Mouse (Mus musculus): Measurements from ENCODE around the gene Tspan1. TPM values are rescaled to one million over a fixed set of nuclear protein-coding genes. Genes with fewer than 3 reads are reported as not detected.

The Tspan1 gene
- polyA plus RNA-seq, 1 experiment from 2014 or later = 0.21 TPM

Other genes starting within 250 kb of the Tspan1 start
- 2.7 and 3.3 TPM in 2 replicates for gene Dmbx1, start 227.7 kb downstream of the Tspan1 start, polyA plus RNA-seq (2014; fragmentation: Nextera tagmentation; extraction: Ambion mirVana)
- 18.0 and 18.5 TPM in 2 replicates for gene Faah, start 149.7 kb downstream of the Tspan1 start, polyA plus RNA-seq (2014; fragmentation: Nextera tagmentation; extraction: Ambion mirVana)
- gene Nsun4, start 113.7 kb downstream of the Tspan1 start, polyA plus RNA-seq (2014; fragmentation: Nextera tagmentation; extraction: Ambion mirVana) = 10.4 and 11.5 TPM in 2 replicates
- 438 and 513 TPM in 2 replicates for gene Uqcrh, start 92.5 kb downstream of the Tspan1 start, polyA plus RNA-seq (2014; fragmentation: Nextera tagmentation; extraction: Ambion mirVana)
- 75.9 and 79.7 TPM in 2 replicates for gene Lrrc41, start 92.3 kb downstream of the Tspan1 start, polyA plus RNA-seq (2014; fragmentation: Nextera tagmentation; extraction: Ambion mirVana)
- 7.0 and 7.2 TPM in 2 replicates for gene Rad54l, start 43.9 kb downstream of the Tspan1 start, polyA plus RNA-seq (2014; fragmentation: Nextera tagmentation; extraction: Ambion mirVana)
- gene Pomgnt1, start 43.8 kb downstream of the Tspan1 start, polyA plus RNA-seq (2014; fragmentation: Nextera tagmentation; extraction: Ambion mirVana) = 72.1 and 73.8 TPM in 2 replicates
- gene Lurap1, start 16.3 kb downstream of the Tspan1 start, polyA plus RNA-seq (2014; fragmentation: Nextera tagmentation; extraction: Ambion mirVana) = 2.7 and 3.2 TPM in 2 replicates
- not detected in 2 replicates for gene 1700042G07Rik, start 5.8 kb upstream of the Tspan1 start, polyA plus RNA-seq (2014; fragmentation: Nextera tagmentation; extraction: Ambion mirVana)
- not detected in 2 replicates for gene Gm49337, start 5.8 kb upstream of the Tspan1 start, polyA plus RNA-seq (2014; fragmentation: Nextera tagmentation; extraction: Ambion mirVana)
- 66.3 and 69.0 TPM in 2 replicates for gene Pik3r3, start 54.0 kb upstream of the Tspan1 start, polyA plus RNA-seq (2014; fragmentation: Nextera tagmentation; extraction: Ambion mirVana)

Data from hindbrain, embryonic 14.5 days (tissue).